Mouse (Mus musculus): ENCODE measurements around the gene Bcor.

GRCm38 (mm10) chrX:11999951-12000350 lies 160.2 kb downstream of the Bcor start:
- no peak for TF ChIP-seq CTCF (IDR thresholded peaks at IDR 0.05; ENCODE audit: low read depth, low read length)
- no peak for TF ChIP-seq EP300 (IDR thresholded peaks at IDR 0.05; ENCODE audit: insufficient read depth, low read depth, low read length)
- TF ChIP-seq POLR2A (IDR thresholded peaks at IDR 0.05; ENCODE audit: insufficient read depth, low read length) = no peak

Measured in ES-Bruce4 (cell line).